Mouse (Mus musculus) liver, embryonic 12.5 days (tissue): ENCODE measurements around the gene Tmem115. TPM values are rescaled to one million over a fixed set of nuclear protein-coding genes. Genes with fewer than 3 reads are reported as not detected.

Experiments
- ATAC-seq: fragments of 200-750 bp; cut with Nextera tagmentation; 2 replicates; pipeline ENCODE4 v1.8.0; 2017; ENCODE audit warnings: moderate number of reproducible peaks, mild to moderate bottlenecking, moderate library complexity
- H3K27ac ChIP-seq: fragments of 300-500 bp; sonication (generic); 2 replicates; pipeline ENCODE4 v1.5.1; 2016; ENCODE audit warnings: mild to moderate bottlenecking
- H3K27me3 ChIP-seq: fragments of 300-500 bp; sonication (generic); replicated peaks from 2 replicates; pipeline ENCODE4 v1.6.1; 2016; ENCODE audit warnings: mild to moderate bottlenecking, moderate library complexity
- H3K36me3 ChIP-seq: fragments of 300-500 bp; sonication (generic); 2 replicates; pipeline ENCODE4 v1.6.1; 2016; ENCODE audit warnings: mild to moderate bottlenecking, moderate library complexity
- H3K4me1 ChIP-seq: fragments of 300-500 bp; sonication (generic); 2 replicates; pipeline ENCODE4 v1.6.1; 2016
- H3K4me2 ChIP-seq: fragments of 300-500 bp; sonication (generic); 2 replicates; pipeline ENCODE4 v1.6.1; 2016; ENCODE audit warnings: mild to moderate bottlenecking, moderate library complexity
- H3K4me3 ChIP-seq: fragments of 300-500 bp; sonication (generic); 2 replicates; pipeline ENCODE4 v1.5.1; 2016; ENCODE audit warnings: mild to moderate bottlenecking, moderate library complexity
- H3K9ac ChIP-seq: fragments of 300-500 bp; sonication (generic); 2 replicates; pipeline ENCODE4 v1.6.1; 2016; ENCODE audit warnings: mild to moderate bottlenecking, moderate library complexity
- H3K9me3 ChIP-seq: fragments of 300-500 bp; sonication (generic); replicated peaks from 2 replicates; pipeline ENCODE4 v1.6.1; 2016; ENCODE audit warnings: mild to moderate bottlenecking, moderate library complexity
- WGBS: fragments of 180-500 bp; shearing (Covaris S2); methylation state at CpG from one replicate; pipeline ENCODE4 v1.1.7; 2016; ENCODE audit not compliant: insufficient replicate concordance; 5-methylcytosine and 5-hydroxymethylcytosine counted together
- polyA plus RNA-seq: library from polyadenylated mRNA; unstranded; fragments of >200 nt; fragmentation: Nextera tagmentation; extraction: Ambion mirVana; gene quantifications from 2 replicates; pipeline ENCODE4 v1.2.1, GENCODE M21; 2016

Gene Tmem115
- polyA plus RNA-seq, 1 experiment from 2014 or later: 26.4 TPM

- ATAC-seq: no peak
- H3K36me3 ChIP-seq: peaks cover 33% of the 10 kb centered on the region
- no peak overlapping the region for H3K4me2 ChIP-seq
- no peaks in the 10 kb centered on the region for H3K9me3 ChIP-seq
- H3K9ac ChIP-seq: no peak overlapping the region
- H3K4me3 ChIP-seq: no peak overlapping the region
- peaks cover 55% of the 10 kb centered on the region for H3K4me1 ChIP-seq
- H3K27ac ChIP-seq: no peak overlapping the region
- WGBS: 90% methylated on average over 17 of the region's 17 CpGs
- peaks cover 13% of the 10 kb centered on the region for H3K27me3 ChIP-seq
These were observed 10.5 kb downstream of the Tmem115 start for GRCm38 (mm10) chr9:107544196-107544700.

- Histone ChIP-seq H3K9me3 (no peaks in the 10 kb centered on the region), H3K36me3 (peaks cover 28% of the 10 kb centered on the region), H3K4me2 (no peak overlapping the region), H3K4me1 (peaks cover 53% of the 10 kb centered on the region), H3K27me3 (peaks cover 17% of the 10 kb centered on the region), H3K9ac (no peak overlapping the region), H3K4me3 (no peak overlapping the region), H3K27ac (no peak overlapping the region)
- WGBS: 88% methylated on average over 12 of the region's 12 CpGs
- no peak for ATAC-seq
These were observed 11.0 kb downstream of the Tmem115 start for GRCm38 (mm10) chr9:107544729-107545128.

DNA sequence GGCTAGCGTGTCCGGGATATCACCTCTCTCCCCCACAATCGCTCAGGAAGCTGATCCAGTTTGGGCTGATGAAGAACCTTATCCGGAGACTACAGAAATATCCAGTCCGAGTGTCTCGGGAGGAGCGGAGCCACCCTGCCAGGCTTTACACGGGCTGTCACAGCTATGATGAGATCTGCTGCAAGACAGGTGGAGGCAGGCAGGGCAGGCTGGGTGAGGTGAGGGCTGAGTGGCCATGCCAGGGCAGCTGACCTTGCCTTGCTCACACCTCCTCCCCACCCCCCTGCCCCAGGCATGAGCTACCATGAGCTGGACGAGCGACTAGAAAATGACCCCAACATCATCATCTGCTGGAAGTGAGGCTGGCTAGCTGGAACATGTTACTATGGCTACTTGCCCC, 11.5 kb downstream of the Tmem115 start:
- Histone ChIP-seq H3K9me3 (no peaks in the 10 kb centered on the region), H3K36me3 (peaks cover 23% of the 10 kb centered on the region), H3K9ac (no peak overlapping the region), H3K27ac (no peak overlapping the region), H3K4me1 (peaks cover 55% of the 10 kb centered on the region), H3K4me2 (no peak overlapping the region), H3K27me3 (peaks cover 22% of the 10 kb centered on the region), H3K4me3 (no peak overlapping the region)
- 77% methylated on average over 10 of the region's 10 CpGs for WGBS
- ATAC-seq: no peak

GRCm38 (mm10) chr9:107545602-107546001, 11.9 kb downstream of the Tmem115 start:
- H3K36me3 ChIP-seq: peaks cover 21% of the 10 kb centered on the region
- H3K9ac ChIP-seq: no peak overlapping the region
- no peak overlapping the region for H3K4me2 ChIP-seq
- H3K27ac ChIP-seq: no peak overlapping the region
- no peak overlapping the region for H3K4me3 ChIP-seq
- WGBS: 8% methylated on average over 3 of the region's 3 CpGs
- ATAC-seq: no peak
- H3K9me3 ChIP-seq: no peaks in the 10 kb centered on the region
- H3K27me3 ChIP-seq: peaks cover 26% of the 10 kb centered on the region
- H3K4me1 ChIP-seq: peaks cover 56% of the 10 kb centered on the region

- Histone ChIP-seq H3K36me3 (peaks cover 21% of the 10 kb centered on the region), H3K27ac (no peak within 1 kb of the TSS)
These were observed 13.3 kb downstream of the Tmem115 start, which contains the start of gene Zmynd10 for GRCm38 (mm10) chr9:107547026-107547425. Gene Zmynd10 (plus strand): TSS chr9:107547298.

DNA sequence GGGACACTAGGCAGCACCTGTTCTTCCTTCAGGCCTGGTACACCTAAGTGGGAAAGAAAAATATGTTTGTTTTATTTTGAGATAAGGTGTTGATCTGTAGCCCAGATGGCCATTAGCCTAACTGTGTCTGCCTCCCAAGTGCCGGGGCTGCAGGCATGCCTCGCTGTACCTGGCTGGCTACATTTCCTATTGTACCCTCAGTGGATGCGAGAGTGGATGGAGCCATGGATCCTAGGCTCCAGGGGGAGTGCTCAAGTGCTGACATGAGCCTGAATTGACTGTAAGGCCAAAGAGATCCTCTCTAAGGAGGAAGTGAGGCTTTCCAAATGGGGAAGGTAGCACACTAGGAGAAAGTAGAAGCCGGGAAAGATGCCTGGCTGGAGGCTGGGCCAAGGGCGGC, 14.2 kb downstream of the Tmem115 start:
- ATAC-seq: no peak
- peaks cover 45% of the 10 kb centered on the region for H3K27me3 ChIP-seq
- peaks cover 21% of the 10 kb centered on the region for H3K36me3 ChIP-seq
- H3K4me1 ChIP-seq: peaks cover 61% of the 10 kb centered on the region
- no peaks in the 10 kb centered on the region for H3K9me3 ChIP-seq
- WGBS: 69% methylated on average over 5 of the region's 5 CpGs
- H3K4me2 ChIP-seq: no peak overlapping the region
- no peak overlapping the region for H3K9ac ChIP-seq
- H3K4me3 ChIP-seq: no peak overlapping the region
- no peak overlapping the region for H3K27ac ChIP-seq

More at GRCm38 (mm10) chr9:107547026-107547425, 13.3 kb downstream of the Tmem115 start, which contains the start of gene Zmynd10:
- peaks cover 60% of the 10 kb centered on the region for H3K4me1 ChIP-seq
- H3K4me3 ChIP-seq: peak within 1 kb of the TSS; percentile 16; the same call in 1 of the 2 replicates
- peak within 1 kb of the TSS; percentile 64 for H3K4me2 ChIP-seq
- WGBS: 4% methylated on average over 20 of the region's 20 CpGs
- H3K9me3 ChIP-seq: no peaks in the 10 kb centered on the region
- ATAC-seq: peak; percentile 71
- no peak within 1 kb of the TSS; the same call in 1 of the 2 replicates for H3K9ac ChIP-seq
- peaks cover 40% of the 10 kb centered on the region for H3K27me3 ChIP-seq

GRCm38 (mm10) chr9:107548820-107549219, 15.1 kb downstream of the Tmem115 start:
- no peak overlapping the region for H3K4me2 ChIP-seq
- no peak overlapping the region for H3K27ac ChIP-seq
- H3K4me1 ChIP-seq: peaks cover 63% of the 10 kb centered on the region
- H3K9me3 ChIP-seq: no peaks in the 10 kb centered on the region
- ATAC-seq: no peak
- no peak overlapping the region for H3K9ac ChIP-seq
- no peak overlapping the region for H3K4me3 ChIP-seq
- peaks cover 45% of the 10 kb centered on the region for H3K27me3 ChIP-seq
- peaks cover 16% of the 10 kb centered on the region for H3K36me3 ChIP-seq
- WGBS: 83% methylated on average over 10 of the region's 10 CpGs

DNA sequence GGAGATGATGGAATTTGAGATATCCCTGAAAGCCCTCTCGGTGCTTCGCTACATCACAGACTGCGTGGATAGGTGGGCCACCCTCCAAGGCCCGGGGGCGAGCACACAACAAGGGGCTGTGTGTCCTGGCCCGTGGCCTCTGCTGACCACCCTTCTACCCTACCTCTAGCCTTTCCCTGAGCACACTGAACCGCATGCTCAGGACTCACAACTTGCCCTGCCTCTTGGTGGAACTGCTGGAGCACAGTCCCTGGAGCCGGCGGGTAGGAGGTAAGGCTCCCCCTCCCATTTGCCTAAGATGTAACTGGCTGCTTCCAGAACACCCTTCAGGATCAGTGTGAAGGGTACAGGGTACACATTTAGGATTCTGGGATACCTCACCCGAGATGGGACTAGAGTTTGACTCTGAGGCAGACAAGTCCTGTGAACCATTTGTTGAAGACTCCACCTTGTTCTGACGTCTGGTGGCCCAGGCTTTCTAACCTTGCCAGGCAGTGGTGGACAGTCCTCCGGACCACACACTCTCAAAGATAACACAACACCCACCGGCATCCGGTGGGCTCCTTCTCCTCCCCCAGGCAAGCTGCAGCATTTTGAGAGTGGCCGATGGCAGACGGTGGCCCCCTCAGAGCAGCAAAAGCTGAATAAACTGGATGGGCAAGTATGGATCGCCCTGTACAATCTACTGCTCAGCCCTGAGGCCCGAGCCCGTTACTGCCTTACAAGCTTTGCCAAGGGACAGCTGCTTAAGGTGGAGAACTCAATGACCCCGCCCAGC, 15.7 kb downstream of the Tmem115 start:
- peaks cover 9% of the 10 kb centered on the region for H3K36me3 ChIP-seq
- WGBS: 76% methylated on average over 20 of the region's 20 CpGs
- H3K27ac ChIP-seq: no peak overlapping the region
- H3K27me3 ChIP-seq: peaks cover 45% of the 10 kb centered on the region
- no peak overlapping the region for H3K4me3 ChIP-seq
- no peak overlapping the region for H3K9ac ChIP-seq
- no peaks in the 10 kb centered on the region for H3K9me3 ChIP-seq
- H3K4me2 ChIP-seq: no peak overlapping the region
- no peak for ATAC-seq
- H3K4me1 ChIP-seq: peaks cover 66% of the 10 kb centered on the region

- Histone ChIP-seq H3K9ac (peak overlapping the region; percentile 76), H3K4me3 (peak overlapping the region; percentile 59), H3K27ac (0 out of 2 replicates have a peak overlapping the region, but pooled peaks have one; percentile 57), H3K36me3 (no peaks in the 10 kb centered on the region), H3K27me3 (peaks cover 45% of the 10 kb centered on the region), H3K4me1 (peaks cover 66% of the 10 kb centered on the region), H3K4me2 (peak overlapping the region; percentile 95), H3K9me3 (no peaks in the 10 kb centered on the region)
- WGBS: 37% methylated on average over 23 of the region's 23 CpGs
- ATAC-seq: no peak
These were observed 16.9 kb downstream of the Tmem115 start for GRCm38 (mm10) chr9:107550491-107551116.

DNA sequence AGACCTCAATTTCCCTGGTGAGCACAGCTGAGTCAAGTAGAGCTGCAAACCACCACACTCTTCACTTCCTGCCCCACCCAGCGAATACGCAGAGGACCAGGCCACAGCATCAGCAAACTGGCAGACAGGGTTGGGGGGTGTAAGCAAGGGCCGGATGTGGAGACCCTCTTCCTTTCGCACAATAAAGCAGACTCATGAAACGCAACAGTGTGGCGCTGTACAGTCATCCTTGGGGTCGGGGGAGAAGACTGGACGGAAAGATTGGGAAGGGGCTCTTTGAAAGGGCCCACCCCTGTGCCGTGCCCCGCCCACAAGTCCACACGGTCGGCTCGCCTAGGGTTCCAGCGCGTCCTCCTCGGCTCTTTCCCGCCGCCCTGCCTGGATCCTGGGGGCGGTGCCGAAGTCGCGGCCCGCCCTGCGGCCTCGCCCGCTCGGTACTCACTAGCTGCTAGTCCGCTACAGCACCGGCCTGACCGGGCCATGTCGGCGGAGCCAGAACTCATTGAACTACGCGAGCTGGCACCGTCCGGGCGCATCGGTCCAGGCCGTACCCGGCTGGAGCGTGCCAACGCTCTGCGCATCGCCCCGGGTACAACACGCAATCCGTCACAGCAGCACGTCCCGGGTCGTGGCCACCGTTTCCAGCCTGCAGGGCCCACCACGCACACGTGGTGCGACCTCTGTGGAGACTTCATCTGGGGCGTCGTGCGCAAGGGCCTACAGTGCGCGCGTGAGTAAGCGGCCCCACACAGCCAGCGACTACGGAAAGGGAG, 17.6 kb downstream of the Tmem115 start, which contains the start of gene Rassf1:
Rassf1 (plus strand) TSS at position 439 of the 773 bp plus-strand sequence.
- peak within 1 kb of the TSS; percentile 95 for H3K4me2 ChIP-seq
- H3K9ac ChIP-seq: peak within 1 kb of the TSS; percentile 76
- ATAC-seq: peak; percentile 57
- WGBS: 2% methylated on average over 63 of the region's 63 CpGs
- H3K4me1 ChIP-seq: peaks cover 66% of the 10 kb centered on the region
- H3K9me3 ChIP-seq: no peaks in the 10 kb centered on the region
- H3K27me3 ChIP-seq: peaks cover 45% of the 10 kb centered on the region
- H3K27ac ChIP-seq: peak within 1 kb of the TSS; percentile 57; the same call in 1 of the 2 replicates
- peak within 1 kb of the TSS; percentile 59 for H3K4me3 ChIP-seq
- H3K36me3 ChIP-seq: no peaks in the 10 kb centered on the region; the same call in 1 of the 2 replicates

- Histone ChIP-seq H3K9me3 (no peaks in the 10 kb centered on the region), H3K4me1 (peaks cover 66% of the 10 kb centered on the region), H3K4me3 (peak overlapping the region; percentile 59), H3K4me2 (peak overlapping the region; percentile 95), H3K27ac (no peak overlapping the region), H3K9ac (peak overlapping the region; percentile 76), H3K27me3 (peaks cover 45% of the 10 kb centered on the region), H3K36me3 (peaks cover 6% of the 10 kb centered on the region)
- no peak for ATAC-seq
- WGBS: 22% methylated on average over 8 of the region's 8 CpGs
These were observed 18.2 kb downstream of the Tmem115 start for GRCm38 (mm10) chr9:107551890-107552355.
